Mouse (Mus musculus) testis, adult 2 months (tissue): ENCODE results near the gene March1.

Experiments used
- CTCF ChIP-seq: fragments of 200-500 bp; IDR thresholded peaks from 2 replicates; pipeline ENCODE4 v1.5.1; 2012; ENCODE audit warnings: low read depth, mild to moderate bottlenecking, inconsistent platforms, low read length, moderate library complexity; ENCODE audit not compliant: control insufficient read depth, insufficient read depth, insufficient replicate concordance
- POLR2A ChIP-seq: fragments of 200-500 bp; IDR thresholded peaks from 2 replicates; pipeline ENCODE4 v1.6.1; 2012; ENCODE audit warnings: low read depth, mild to moderate bottlenecking, inconsistent platforms, low read length, moderate library complexity; ENCODE audit not compliant: control insufficient read depth

- TF ChIP-seq CTCF (no peak), POLR2A (no peak)
Observed at GRCm38 (mm10) chr8:66167405-66168173, 549.9 kb downstream of the March1 start.
